Mouse (Mus musculus) gastrocnemius, adult 18-20 months (tissue): ENCODE data around the gene Krt10. TPM values are rescaled to one million over a fixed set of nuclear protein-coding genes. Genes with fewer than 3 reads are reported as not detected.

Source experiments
- DNase-seq: peaks from one replicate; pipeline ENCODE4 v3.0.0; 2021; ENCODE audit warnings: low spot score
- long read RNA-seq, 2 experiments: library from polyadenylated mRNA; stranded (forward); transcript quantifications; one replicate each; pipeline ENCODE4 v2.0.0; 2021
- total RNA-seq, 2 experiments: library from RNA; stranded (reverse); gene quantifications; 2 replicates each; pipeline ENCODE4 v1.2.3; 2021

Krt10 gene
- 1 to 10 TPM; 2.6 to 3.1 TPM for total RNA-seq
- long read RNA-seq, experiment 1, partial matches to known transcripts, result 4 of 5 reads
- long read RNA-seq, experiment 1, other reads (novel, unspliced or antisense), result 1 of 5 reads
- long read RNA-seq, experiment 2, partial matches to known transcripts, result 1 of 2 reads
- long read RNA-seq, experiment 2, other reads (novel, unspliced or antisense), result 0 of 2 reads

DNA sequence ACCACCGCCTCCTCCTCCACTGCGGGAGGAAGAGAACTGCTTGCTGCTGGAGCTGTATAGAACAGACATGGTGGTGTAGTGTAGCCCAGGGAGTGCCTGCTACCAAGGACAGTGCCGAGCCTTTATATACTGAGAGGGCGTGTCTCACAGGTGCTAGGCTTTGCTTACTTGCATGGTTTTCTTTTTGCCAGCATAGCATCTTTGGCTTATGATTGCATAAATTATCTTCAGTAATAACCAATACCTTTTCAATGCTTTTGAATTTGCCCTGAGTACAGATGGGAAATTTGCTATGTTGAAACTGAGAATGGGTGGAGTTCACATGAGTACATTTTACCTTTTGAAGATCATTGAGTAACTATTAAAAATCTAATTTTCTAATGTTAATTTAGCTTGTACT is at the start of gene Krt10:
Gene Krt10 (minus strand): TSS at position 101 of the 400 bp plus-strand sequence.
- no peak for DNase-seq

GRCm38 (mm10) chr11:99437972-99438371 is 48.8 kb upstream of the Krt10 start, which contains the start of gene Krt20:
Krt20 (minus strand) TSS chr11:99438150.
- DNase-seq, result no peak

DNA sequence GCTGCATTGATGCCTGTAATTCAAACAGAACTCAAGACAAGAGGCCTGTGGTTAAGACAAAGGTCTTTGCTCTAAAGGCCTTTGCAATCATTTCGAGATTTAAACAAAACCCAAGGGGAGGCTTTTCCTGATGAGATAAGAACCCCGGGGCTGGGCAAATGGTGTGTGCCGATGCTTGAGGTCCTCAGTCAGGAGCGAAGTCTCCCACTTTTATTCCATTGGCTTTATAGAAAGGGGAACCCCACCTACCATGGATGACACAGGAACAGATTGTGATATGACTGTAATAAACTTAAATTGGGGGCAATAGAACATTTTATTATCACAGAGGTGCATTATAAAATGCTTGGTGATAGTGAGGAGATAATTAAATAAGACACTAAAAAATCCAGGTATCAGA is 47.5 kb upstream of the Krt10 start:
- no peak for DNase-seq

DNA sequence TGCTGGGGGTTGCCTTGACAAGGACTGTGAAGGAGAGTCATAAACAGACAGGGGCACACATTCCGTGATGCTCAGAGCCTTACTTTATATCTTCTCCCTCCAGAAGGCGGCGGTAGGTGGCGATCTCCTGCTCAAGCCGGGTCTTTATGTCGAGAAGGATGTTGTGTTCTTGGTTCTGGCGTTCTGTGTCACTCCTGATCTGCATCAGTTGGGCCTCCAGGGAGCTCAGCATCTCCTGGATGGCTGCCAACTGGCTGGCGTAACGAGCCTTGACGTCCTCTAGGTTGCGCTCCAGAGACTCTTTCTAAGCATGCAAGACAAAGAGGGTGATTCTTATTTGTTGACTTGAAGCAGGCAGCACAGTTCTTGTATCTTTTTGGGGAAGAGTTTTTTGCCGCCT is 41.5 kb upstream of the Krt10 start:
- DNase-seq, result no peak

DNA sequence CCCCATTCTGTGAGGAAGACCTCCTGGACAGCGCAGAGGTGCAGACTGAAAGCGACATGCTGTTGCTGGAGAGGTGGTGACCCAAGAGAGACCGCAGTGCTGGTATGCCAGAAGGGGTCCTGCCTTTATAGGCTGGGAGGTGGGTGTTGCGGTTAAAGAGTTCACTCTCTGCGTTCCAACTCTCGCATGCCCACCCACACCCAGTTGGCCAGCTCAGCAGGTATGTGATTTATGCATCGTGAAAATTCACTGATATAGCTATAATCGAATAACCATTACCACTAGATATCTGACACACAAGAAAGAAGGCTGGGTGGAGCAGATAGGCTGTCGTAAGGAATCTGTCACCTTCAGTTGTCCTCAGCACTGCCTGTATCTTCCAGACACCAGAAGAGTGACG is 33.0 kb upstream of the Krt10 start, which contains the start of gene Krt12:
Gene Krt12 (minus strand): TSS at position 101 of the 400 bp plus-strand sequence.
- DNase-seq, result no peak

DNA sequence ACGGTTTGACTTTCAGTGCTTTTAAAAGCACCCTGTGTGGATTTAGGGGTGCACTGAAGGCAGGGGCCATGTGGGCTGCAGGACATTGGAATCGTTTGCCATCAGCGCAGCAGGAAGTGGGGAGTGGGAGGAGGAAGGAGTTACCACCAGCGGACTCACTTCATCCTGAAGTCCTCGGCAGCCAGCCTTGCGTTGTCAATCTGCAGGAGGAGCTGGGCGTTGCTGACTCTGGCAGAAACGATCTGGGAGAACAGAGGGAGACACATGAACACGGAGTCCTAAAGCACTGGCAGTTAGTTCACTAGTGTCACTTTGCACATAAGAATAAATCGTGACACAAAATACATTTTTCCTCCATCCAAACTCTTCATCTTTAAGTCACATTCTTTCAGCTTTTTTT is 31.4 kb upstream of the Krt10 start:
- DNase-seq, result no peak

DNA sequence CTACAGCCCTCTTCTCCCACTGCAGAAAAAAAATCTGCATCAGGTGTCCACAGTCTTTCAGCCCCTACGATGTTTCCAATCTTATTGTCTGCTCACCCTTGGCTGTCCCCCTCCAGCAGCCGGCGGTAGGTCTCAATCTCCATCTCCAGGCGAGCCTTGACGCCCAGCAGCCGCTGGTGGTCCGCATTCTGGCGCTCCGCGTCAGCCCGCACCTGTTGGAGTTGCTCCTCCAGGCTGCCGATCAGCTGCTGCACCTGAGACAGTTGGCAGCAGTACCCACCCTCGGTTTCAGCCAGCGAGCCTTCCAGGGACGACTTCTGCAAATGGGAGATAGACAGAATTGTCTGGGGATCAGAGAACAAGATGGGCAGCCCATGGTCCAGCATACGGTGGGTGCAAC is 28.7 kb upstream of the Krt10 start:
- DNase-seq, result no peak

GRCm38 (mm10) chr11:99416902-99417301 is 27.7 kb upstream of the Krt10 start:
- no peak for DNase-seq

- no peak for DNase-seq
Observed at GRCm38 (mm10) chr11:99414463-99415147, 25.4 kb upstream of the Krt10 start.

DNA sequence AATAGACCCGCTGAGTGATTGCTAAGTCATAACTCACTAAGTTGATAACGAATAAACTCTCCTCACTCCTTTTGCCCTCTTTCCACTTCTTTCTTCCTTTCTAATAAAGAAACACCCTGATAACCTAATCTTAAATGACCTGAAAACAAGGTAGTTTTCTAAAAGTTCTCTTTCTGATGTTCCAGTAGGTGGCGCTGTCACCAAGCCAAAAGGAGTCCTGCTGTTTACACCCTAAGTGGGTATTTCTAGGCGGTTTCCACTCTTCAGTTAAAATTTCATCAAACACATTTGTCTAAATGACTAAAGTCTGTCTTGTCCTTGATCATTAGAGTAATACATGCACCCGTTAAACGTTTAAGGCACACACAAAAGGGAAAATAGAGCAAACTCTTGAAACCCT is 24.1 kb upstream of the Krt10 start:
- DNase-seq, result no peak

- no peak for DNase-seq
Observed at GRCm38 (mm10) chr11:99406186-99406585, 17.0 kb upstream of the Krt10 start.

DNA sequence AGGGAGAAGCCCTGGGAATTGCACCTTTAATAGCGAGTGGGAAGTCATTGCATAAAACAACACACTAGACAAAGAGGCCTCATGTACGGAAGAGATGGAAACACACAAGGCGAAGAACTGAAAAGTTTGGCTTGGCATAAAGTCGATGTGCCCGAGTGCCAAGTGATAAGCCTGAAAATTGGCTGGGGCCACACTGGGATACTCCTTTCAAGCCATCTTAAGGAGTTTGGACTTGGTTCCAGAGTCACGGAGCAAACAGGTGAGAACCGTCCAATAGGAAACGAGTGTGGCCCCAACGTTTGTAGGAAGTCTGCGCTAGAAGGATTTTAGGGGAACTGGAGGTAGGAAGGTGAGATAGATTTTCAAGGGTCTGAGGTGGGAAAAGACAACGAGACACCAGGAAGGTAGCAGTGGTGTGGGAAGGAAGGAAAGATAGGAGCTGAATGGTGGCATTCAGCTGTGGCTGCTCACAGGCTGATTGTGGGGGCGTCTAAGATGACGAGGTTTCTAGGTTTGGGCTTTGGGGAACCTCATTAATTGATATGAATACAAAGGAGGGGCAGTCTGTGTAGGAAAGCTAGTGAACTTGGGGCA is 10.9 kb upstream of the Krt10 start:
- no peak for DNase-seq

DNA sequence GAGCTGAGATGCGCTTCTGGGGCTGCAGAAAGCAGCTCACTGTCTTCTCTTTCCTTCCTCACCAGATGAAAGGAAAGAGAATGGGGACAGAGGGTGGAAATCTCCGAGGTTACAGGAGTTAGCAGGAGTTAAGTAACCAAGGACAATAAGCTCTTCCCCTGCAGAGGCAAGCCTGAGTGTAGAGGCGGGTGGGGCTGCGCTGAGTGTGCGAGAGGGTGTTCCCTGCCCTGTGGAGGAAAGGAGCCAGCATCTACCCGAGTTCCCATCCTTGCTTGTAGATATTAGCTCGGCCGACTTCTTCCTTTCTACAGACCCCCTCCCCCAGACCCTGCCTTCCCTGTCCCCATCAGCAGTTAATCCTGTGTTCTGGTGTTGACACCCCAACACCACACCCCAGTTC is 9.7 kb upstream of the Krt10 start:
- no peak for DNase-seq

GRCm38 (mm10) chr11:99398084-99398483 is 8.9 kb upstream of the Krt10 start:
- DNase-seq, result no peak

DNA sequence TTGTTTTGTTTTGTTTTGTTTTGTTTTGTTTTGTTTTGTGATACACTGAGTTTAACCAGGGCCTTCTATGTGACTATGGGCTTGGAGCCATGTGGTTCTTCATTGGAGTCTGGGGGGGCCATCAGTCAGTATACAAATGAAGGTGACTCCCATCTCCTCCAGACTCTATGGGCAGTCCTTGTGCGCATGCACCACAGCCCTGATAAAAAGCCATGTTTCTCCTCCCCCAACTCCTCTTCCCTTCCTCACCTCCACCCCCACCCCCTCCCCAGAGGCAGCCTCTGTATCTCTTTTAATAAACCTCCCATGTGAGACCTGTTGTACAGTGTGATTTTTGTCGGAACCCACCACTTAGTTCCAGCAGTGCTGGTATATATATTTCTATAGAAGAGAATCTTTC is 7.5 kb upstream of the Krt10 start:
- no peak for DNase-seq

- DNase-seq, result no peak
Observed at GRCm38 (mm10) chr11:99396034-99396433, 6.9 kb upstream of the Krt10 start.

- no peak for DNase-seq
Observed at GRCm38 (mm10) chr11:99392492-99392891, 3.3 kb upstream of the Krt10 start.

GRCm38 (mm10) chr11:99391375-99391774 is 2.2 kb upstream of the Krt10 start:
- no peak for DNase-seq

DNA sequence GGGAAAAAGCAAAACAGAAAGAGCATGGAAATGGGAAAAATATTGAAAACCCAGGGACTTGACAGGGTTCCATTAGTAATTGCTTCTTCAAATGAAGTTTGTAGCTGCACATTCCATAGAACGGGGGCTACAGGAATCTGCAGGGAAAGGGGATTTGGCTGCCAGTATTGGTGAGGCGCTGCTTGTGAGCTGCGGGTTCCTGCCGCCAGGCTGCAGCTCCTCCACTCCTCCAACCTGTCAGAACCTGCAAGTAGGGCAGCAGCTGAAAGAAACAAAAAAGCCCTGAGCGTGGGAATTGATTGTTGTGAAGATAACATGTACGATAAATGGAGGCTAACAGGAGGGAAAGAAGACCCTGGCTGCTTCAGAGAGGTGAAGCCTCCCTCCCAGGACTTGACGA is 1.7 kb upstream of the Krt10 start:
- no peak for DNase-seq

DNA sequence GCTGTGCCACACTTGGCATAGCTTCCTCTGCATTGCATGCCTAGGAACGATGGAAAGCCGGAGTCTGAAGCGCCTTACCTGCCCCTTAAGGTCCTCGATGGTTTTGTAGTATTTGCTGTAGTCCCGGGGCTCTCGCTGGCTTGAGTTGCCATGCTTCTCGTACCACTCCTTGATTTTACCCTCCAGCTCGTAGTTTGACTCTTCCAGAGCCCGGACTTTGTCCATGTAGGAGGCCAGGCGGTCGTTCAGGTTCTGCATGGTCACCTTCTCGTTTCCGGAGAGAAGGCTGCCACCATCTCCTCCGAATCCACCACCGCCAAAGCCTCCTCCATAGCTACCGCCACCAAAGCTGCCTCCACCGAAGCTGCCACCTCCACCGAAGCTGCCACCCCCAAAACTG is 503 bp downstream of the Krt10 start:
- DNase-seq, result no peak

DNA sequence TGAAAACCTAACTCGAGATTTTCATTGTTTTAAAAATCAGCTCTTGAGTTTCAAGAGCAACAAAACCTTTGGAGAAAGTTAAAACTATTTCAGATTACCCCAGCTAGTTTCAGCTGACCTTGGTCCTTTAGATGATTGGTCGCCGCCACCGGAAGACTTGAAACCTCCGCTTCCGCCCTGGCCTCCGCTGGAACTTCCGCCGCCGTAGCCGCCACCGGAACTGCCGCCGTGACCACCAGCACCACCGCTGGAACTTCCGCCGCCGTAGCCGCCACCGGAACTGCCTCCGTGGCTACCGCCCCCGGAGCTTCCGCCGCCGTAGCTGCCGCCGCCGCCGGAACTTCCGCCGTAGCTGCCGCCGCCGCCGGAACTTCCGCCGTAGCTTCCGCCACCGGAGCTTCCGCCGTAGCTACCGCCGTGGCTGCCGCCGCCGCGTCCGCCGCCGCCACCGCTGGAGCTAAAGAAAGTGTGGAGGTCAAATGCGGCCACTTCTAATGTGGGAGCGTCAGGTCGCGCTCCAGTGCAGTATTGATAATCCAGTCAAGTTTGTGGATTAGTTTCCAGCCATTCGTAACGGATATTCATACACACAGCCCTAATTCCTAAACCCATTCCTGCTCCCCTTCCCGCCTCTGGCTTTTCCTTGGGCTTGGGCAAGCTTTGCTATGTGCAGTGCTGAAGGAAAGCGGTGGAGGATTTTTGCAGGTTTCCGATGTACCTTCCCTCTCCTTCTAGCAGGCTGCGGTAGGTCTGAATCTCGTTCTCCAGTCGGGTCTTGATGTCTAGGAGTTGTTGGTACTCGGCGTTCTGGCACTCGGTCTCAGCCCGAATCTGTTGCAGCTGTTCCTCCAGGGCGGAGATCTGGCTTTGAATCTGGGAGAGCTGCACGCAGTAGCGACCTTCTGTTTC is 3.1 kb downstream of the Krt10 start:
- peak; percentile 92 for DNase-seq

DNA sequence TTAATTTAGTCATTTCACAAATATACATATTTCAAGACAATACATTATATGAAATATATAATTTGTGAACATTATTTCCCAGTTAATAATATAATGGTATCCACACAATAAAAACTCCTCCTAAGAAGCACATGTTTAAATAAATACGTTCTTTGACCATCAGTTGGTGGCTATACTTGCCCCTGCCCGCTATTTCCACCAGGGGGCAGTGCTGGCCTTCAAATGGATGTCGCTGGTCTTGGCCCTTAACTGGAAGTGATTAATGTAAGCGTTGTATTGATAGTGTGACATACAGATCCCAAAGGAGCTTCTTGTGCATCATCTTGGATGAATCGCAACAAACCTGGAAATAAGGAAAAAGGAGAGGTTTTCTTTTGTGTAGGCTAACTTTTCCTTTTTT is 9.6 kb downstream of the Krt10 start:
- peak; percentile 75 for DNase-seq
